Mouse (Mus musculus): ENCODE data around the gene Hyal2.

GRCm38 (mm10) chr9:107615035-107615434, 47.3 kb downstream of the Hyal2 start:
- TF ChIP-seq CTCF (IDR thresholded peaks at IDR 0.05; ENCODE audit: extremely low read depth, insufficient read length, insufficient replicate concordance, low read depth, low read length) (no peak), POLR2A (IDR thresholded peaks at IDR 0.05; ENCODE audit: low read depth, low read length) (no peak)
